Mouse (Mus musculus): ENCODE measurements around the gene Gtpbp10.
A peak's percentile ranks its signal among the peaks of the same experiment; 100 is the strongest.

Gtpbp10 gene

GRCm38 (mm10) chr5:5559079-5559740 lies at the start of gene Gtpbp10:
Gtpbp10 (minus strand) TSS chr5:5559538.
- DNase-seq (ENCODE audit: low spot score): peak; percentile 98

DNA sequence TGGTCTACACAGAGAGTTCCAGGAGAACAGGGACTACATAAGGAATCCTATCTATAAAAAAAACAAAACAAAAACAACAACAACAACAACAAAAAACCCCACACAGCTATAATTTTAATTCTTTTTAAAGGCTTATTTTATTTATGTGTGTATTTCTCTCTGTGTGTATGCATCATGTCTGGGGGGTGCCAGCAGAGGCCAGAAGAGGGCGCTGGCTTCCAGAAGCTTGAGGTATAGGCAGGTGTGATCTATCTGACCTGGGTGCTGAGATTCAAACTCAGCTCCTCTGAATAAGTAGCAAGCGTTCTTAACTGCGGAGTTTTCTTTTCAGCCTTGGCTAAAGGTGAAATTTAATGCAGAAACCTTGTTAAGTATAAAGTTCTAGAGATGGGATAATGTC lies 28.3 kb upstream of the Gtpbp10 start:
- no peak for DNase-seq (ENCODE audit: low spot score)

DNA sequence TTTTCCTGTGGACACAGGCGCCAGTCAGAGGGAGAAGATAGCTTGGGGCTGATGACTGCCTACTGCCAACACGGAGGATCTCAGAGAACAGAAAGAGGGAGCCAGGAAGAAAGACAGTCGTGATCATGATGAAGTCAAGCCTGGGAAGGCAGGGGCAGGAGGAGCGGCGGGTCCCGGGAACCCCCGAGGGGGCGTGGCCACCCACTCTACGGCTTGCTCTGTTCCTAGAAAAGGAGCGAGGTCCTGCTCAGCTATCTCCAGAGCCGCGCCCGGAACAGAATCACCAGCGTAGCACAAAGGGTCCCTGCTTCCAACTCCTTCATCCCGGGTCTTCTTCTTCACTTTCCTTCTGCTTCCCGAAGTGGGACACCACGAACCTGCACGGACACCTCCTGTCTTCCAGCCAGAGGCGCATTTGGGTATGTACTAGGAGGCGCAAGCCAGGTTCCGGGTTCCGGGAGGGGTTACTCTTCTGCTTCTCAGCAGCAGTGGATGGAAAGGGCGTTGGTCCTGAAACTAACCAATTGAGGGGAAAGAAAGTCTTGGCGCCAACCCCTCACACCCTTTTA lies 14.5 kb upstream of the Gtpbp10 start, which contains the start of gene Gm8773:
Gm8773 (plus strand) TSS at position 51 of the 569 bp plus-strand sequence.
- peak; percentile 52 for DNase-seq (ENCODE audit: low spot score)

DNA sequence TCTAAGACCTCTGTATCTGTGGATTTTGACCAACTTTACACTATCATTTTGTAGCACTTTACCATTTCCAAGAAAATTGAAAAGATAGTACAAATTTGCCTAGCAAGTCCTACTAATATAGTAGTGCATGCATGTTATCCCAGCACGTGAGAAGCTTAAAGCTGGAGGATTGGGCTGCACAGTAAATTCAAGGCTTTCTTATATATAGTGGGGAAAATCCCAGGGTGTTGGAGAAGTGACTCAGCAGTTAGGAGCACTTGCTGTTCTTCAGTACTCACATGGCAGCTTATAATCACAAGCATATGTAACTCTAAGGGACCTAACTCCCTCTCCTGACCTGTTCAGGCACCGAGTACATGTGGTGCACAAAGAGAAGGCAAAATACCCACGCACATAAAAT lies 3.1 kb upstream of the Gtpbp10 start:
- no peak for DNase-seq (ENCODE audit: low spot score)

GRCm38 (mm10) chr5:5561041-5561706 lies 1.8 kb upstream of the Gtpbp10 start:
- DNase-seq (ENCODE audit: low spot score): no peak

DNA sequence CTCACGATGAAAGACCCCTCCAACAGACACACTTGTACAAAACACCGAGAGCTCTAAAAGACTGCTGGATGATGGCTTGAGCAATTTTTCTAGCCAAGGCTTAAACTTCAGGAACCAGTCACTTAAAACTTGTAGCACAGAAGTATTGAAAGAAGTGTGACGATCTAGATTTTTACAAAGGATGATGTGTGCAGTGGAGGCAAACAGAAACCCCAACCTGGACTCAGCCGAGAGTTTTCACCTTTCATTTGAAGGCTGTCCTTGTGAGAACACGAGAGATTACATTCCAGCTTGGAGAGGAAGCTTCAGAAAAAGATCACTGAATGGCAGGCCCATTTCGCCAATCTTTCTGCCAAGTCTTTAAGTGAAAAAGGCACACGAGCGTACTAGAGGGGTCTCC lies 460 bp upstream of the Gtpbp10 start:
- DNase-seq (ENCODE audit: low spot score): no peak

- no peak for DNase-seq (ENCODE audit: low spot score)
Measured at GRCm38 (mm10) chr5:5551110-5551509, 8.2 kb downstream of the Gtpbp10 start.

DNA sequence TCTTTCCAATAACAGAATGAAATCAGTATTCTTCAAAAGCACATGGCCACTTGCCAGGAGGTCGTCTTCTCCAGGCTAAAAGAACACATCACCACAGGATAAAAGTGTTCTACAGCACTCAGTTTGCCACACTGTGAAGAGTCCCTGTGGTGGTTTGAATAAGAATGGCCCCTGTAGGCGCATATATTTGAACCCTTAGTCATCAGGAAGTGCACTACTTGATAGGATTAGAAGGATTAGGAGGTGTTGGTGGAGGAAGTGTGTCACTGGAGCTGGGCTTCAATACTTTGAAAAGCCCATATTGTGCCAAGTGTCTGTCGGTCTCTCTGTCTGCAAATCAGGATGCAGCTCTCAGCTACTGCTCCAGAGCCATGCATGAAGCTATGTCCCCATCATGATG lies 19.0 kb downstream of the Gtpbp10 start:
- DNase-seq (ENCODE audit: low spot score): no peak

DNA sequence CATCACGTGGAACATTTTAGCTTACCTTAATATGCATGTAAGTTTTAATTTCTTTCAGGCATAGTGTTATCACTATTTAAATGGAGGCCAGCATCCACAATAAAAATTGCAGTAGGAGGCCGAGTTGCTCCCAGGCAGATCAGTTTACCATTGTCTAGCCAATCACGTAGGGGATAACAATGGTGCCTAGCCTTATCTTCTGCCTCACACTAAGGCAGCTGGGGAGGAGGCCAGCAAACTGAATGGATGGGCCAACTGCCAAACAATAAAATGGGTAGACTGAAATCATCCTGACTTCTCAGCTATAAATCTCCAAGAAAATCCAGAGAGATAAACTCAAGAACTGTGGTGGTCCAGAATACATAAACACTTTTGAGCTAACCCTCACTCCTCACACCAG lies 19.6 kb downstream of the Gtpbp10 start:
- DNase-seq (ENCODE audit: low spot score): no peak

DNA sequence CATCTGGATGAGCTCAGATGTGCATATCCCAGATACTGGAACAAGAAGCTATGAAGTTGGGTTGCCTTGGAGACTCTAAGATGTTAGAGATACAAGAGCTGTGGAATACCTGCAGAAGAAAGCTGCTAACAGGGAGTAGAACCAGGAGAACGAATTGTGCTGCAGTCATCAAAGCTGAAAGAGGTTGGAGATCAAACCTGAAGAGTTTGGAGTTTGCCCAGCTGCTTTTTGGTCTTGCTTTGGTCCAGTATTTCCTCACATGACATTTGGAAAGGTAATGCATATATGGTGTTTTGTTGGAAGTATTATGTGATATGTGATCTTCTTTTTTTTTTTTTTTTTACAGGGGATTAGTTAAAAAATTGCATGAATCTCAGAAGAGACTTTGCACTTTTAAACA lies 23.2 kb downstream of the Gtpbp10 start:
- DNase-seq (ENCODE audit: low spot score): no peak

DNA sequence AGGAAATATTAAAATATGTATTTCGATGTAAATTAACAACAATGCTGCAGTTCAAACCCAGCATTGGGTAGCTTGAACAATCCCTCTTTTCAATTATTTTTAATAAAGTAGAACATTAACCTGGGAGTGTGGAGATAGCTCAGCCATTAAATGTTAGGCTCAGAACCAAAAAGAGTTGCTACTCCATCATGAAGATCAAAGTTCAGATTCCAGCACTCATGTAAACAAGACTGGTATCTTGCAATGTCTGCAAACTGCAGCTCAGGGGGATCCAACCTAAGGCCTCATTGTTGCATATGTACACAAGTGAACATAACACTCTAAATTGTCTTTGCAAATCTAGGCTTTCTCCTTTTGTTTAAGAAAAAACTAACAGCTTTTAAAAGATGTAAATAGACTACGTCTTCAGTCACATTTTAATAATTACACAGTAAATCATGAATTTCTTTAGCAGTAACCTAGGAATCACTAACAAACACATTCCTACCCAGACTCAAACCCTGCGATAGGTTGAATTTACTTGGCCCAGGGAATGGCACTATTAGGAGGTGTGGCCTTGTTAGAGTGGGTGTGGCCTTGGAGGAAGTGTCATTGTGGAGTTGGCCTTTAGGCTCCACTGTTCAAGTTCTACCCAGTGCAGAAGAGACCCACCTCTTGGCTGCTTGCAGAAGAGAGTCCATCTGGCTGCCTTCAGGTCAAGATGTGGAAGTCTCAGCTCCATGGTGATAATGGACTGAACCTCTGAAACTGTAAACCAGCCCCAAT lies 25.5 kb downstream of the Gtpbp10 start:
- no peak for DNase-seq (ENCODE audit: low spot score)

DNA sequence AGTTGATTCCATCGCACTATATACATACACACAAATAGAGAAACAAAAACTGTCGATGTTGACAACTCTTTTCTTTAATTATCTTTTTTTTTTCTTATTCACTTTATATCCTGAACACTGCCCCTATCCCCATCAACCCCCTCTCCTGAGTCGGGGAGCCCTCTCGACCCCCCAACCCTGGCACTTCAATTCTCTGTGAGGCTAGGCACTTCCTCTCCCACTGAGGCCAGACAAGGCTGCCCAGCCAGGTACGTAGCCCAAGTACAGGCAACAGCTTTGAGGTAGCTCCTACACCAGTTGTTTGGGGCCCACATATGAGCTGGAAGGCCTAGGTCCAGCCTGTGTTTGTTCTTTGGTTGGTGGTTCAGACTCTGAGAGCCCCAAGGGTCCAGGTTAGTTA lies 43.9 kb downstream of the Gtpbp10 start:
- no peak for DNase-seq (ENCODE audit: low spot score)

GRCm38 (mm10) chr5:5514196-5515076 lies 44.9 kb downstream of the Gtpbp10 start, which contains the start of gene Cldn12:
Cldn12 (minus strand) TSS chr5:5514958.
- DNase-seq (ENCODE audit: low spot score): peak; percentile 96

DNA sequence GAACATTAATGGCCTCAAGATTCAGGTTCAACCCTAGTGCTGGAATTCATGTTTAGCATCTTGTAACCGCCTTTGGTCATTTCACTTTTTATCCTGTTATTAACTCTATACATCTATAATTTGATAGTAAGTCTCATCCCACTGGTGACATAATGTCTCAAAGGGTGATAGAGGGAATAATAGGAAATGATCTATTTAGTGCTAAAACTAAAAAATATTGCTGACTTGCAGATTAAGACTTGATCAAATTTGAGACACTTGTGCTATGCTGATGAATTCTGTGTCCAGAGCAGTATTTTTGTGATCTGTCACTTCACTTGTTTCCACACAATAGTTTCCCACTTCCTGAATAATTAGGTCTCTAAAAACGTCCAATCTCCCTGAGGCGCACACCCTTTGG lies 47.9 kb downstream of the Gtpbp10 start:
- DNase-seq (ENCODE audit: low spot score): no peak

- DNase-seq (ENCODE audit: low spot score): no peak
Measured at GRCm38 (mm10) chr5:5510989-5511388, 48.3 kb downstream of the Gtpbp10 start.

- DNase-seq (ENCODE audit: low spot score): peak; percentile 17
Measured at GRCm38 (mm10) chr5:5510304-5510887, 48.9 kb downstream of the Gtpbp10 start.

- no peak for DNase-seq (ENCODE audit: low spot score)
Measured at GRCm38 (mm10) chr5:5508231-5508630, 51.1 kb downstream of the Gtpbp10 start.

- peak; percentile 75 for DNase-seq (ENCODE audit: low spot score)
Measured at GRCm38 (mm10) chr5:5507701-5508225, 51.6 kb downstream of the Gtpbp10 start.

DNA sequence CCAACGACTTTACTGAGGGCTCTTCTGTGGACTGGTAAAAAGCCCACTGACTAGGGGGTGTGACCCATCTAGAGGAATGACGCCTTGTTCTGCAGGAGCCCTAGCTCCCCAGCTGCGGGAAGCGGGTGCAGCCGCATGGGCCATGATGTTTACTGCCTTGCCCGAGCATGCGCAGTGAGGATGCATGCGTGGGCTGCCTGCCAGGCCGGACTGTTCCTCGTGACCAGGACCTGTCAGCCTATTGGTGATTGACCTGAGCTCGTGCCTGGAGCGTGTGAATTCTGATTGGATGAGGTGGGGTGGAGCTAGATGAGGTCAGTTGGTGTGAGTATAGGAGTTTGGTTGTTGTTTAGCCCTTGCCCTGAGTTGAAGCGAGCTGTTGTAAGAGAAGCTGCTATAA lies 54.9 kb downstream of the Gtpbp10 start:
- DNase-seq (ENCODE audit: low spot score): no peak

GRCm38 (mm10) chr5:5503381-5503780 lies 56.0 kb downstream of the Gtpbp10 start:
- no peak for DNase-seq (ENCODE audit: low spot score)

GRCm38 (mm10) chr5:5501583-5501982 lies 57.8 kb downstream of the Gtpbp10 start:
- DNase-seq (ENCODE audit: low spot score): no peak

All from embryo, embryonic 10 days (tissue).